Mouse (Mus musculus) lung, postnatal 14 days (tissue): ENCODE results near the gene Hmga1b.
"Not testable (repeated sequence)": the region's sequence is repeated elsewhere in the genome, so short reads cannot be mapped to it uniquely, and the experiment has no call there.

Experiments used
- DNase-seq: peaks from one replicate; pipeline ENCODE4 v3.0.0; 2021

Gene Hmga1b

GRCm38 (mm10) chr11:120731858-120732680 is 30.5 kb upstream of the Hmga1b start, which contains the start of gene Cbr2:
Gene Cbr2, minus strand, starts transcription at chr11:120732114.
- DNase-seq, result peak; percentile 56

GRCm38 (mm10) chr11:120733521-120733920 is 29.1 kb upstream of the Hmga1b start:
- peak; percentile 76 for DNase-seq

- DNase-seq, result no peak
Measured at GRCm38 (mm10) chr11:120736424-120736823, 26.2 kb upstream of the Hmga1b start.

- no peak for DNase-seq
Measured at GRCm38 (mm10) chr11:120740981-120741380, 21.6 kb upstream of the Hmga1b start.

- peak; percentile 49 for DNase-seq
Measured at GRCm38 (mm10) chr11:120744121-120744701, 18.4 kb upstream of the Hmga1b start.

- no peak for DNase-seq
Measured at GRCm38 (mm10) chr11:120747974-120748373, 14.6 kb upstream of the Hmga1b start.

- peak; percentile 70 for DNase-seq
Measured at GRCm38 (mm10) chr11:120749430-120749829, 13.2 kb upstream of the Hmga1b start.

GRCm38 (mm10) chr11:120751606-120752005 is 11.0 kb upstream of the Hmga1b start:
- no peak for DNase-seq

- no peak for DNase-seq
Measured at GRCm38 (mm10) chr11:120760236-120760635, 2.4 kb upstream of the Hmga1b start.

- no peak for DNase-seq
Measured at GRCm38 (mm10) chr11:120761811-120762671, 553 bp upstream of the Hmga1b start.

GRCm38 (mm10) chr11:120763121-120763999 is 766 bp downstream of the Hmga1b start:
- DNase-seq, result not testable (repeated sequence)

GRCm38 (mm10) chr11:120767023-120767422 is 4.4 kb downstream of the Hmga1b start:
- not testable (repeated sequence) for DNase-seq

- DNase-seq, result no peak
Measured at GRCm38 (mm10) chr11:120768206-120768605, 5.6 kb downstream of the Hmga1b start.

- no peak for DNase-seq
Measured at GRCm38 (mm10) chr11:120772749-120773148, 10.2 kb downstream of the Hmga1b start.

GRCm38 (mm10) chr11:120773463-120774190 is 11.0 kb downstream of the Hmga1b start:
- DNase-seq, result no peak

GRCm38 (mm10) chr11:120775774-120776469 is 13.3 kb downstream of the Hmga1b start:
- peak; percentile 99 for DNase-seq

GRCm38 (mm10) chr11:120777123-120777522 is 14.5 kb downstream of the Hmga1b start:
- DNase-seq, result no peak

GRCm38 (mm10) chr11:120779876-120780275 is 17.3 kb downstream of the Hmga1b start:
- no peak for DNase-seq

GRCm38 (mm10) chr11:120781361-120781760 is 18.8 kb downstream of the Hmga1b start:
- not testable (repeated sequence) for DNase-seq

- DNase-seq, result no peak
Measured at GRCm38 (mm10) chr11:120783426-120784063, 21.0 kb downstream of the Hmga1b start.
